Mouse (Mus musculus): Measurements from ENCODE around the gene Smug1. TPM values are rescaled to one million over a fixed set of nuclear protein-coding genes. Genes with fewer than 3 reads are reported as not detected.

Smug1 gene
- polyA plus RNA-seq (2014; fragmentation: Nextera tagmentation; extraction: Ambion mirVana): 37.6 and 40.8 TPM in 2 replicates

DNA sequence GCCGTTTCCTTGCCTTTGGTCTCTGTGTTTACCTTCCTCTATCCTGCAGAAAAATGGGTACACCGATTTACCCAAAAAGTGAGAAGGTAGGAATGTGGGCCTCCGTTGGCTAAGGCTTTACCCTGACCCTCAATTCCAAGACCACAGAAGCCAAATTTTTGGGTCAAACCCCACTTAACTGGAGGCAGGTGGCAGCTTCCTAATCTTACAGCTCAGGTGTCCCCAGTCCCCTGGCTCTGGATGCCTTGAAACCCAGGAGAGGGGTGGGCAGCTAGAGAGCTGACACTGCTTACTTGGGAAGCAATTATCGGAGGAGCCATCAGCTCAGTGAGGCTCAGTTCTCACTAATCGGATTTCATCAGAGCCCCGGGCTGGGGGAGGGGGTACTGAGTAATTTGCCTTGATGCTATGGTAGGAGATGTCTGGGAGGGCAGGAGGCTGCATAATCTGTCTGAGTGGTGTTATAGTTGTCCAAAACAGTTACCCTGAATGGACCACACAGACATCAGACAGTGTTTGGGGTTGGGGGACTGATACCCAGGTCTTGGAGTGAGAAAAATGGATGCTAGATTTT lies at the start of gene Smug1:
Smug1 (minus strand) TSS at position 51 of the 574 bp plus-strand sequence.
- Histone ChIP-seq H3K4me3 (replicated peaks; ENCODE audit: low read length) (no peak within 1 kb of the TSS; the same call in 1 of the 2 replicates), H3K36me3 (replicated peaks; ENCODE audit: control insufficient read depth, insufficient read depth) (no peaks in the 10 kb centered on the region), H3K27ac (peak within 1 kb of the TSS; percentile 82), H3K9me3 (ENCODE audit: control insufficient read depth, low read length) (no peaks in the 10 kb centered on the region), H3K9ac (peak within 1 kb of the TSS; percentile 41; the same call in 1 of the 2 replicates), H3K27me3 (ENCODE audit: control insufficient read depth, insufficient read depth, low read length) (peaks cover 45% of the 10 kb centered on the region), H3K4me2 (replicated peaks) (peak within 1 kb of the TSS; percentile 63), H3K4me1 (replicated peaks; ENCODE audit: control insufficient read depth, insufficient read depth, low read length) (peaks cover 28% of the 10 kb centered on the region)
- WGBS: 37% methylated on average over 6 of the region's 6 CpGs
- ATAC-seq (ENCODE audit: low FRiP score) (no peak), DNase-seq (ENCODE audit: low spot score) (no peak)

DNA sequence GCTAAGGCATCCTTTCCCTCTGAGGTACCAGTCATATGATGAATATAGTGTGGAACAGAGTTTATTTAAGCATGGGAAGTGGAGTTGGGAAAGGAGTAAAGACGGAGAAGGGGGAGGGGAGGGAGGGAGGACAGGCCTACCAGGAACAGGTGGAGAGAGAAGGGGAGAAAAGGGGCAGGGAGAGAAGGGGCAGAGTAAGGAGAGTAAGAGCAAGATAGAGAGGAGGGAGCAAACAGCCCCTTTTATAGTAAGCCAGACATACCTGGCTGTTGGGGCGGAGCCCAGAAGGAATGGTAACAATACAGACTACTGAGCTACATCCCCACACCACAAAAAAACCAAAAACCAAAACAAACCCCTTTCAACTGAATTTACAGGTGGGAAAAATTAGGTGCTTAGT lies 49.2 kb upstream of the Smug1 start:
- peak overlapping the region; percentile 93 for H3K27ac ChIP-seq
- ATAC-seq (ENCODE audit: low FRiP score) (no peak), DNase-seq (ENCODE audit: low spot score) (no peak)
- peaks cover 22% of the 10 kb centered on the region for H3K4me1 ChIP-seq (replicated peaks; ENCODE audit: control insufficient read depth, insufficient read depth, low read length)
- H3K9me3 ChIP-seq (ENCODE audit: control insufficient read depth, low read length): no peaks in the 10 kb centered on the region
- H3K4me3 ChIP-seq (replicated peaks; ENCODE audit: low read length): no peak overlapping the region; the same call in 1 of the 2 replicates
- peaks cover 21% of the 10 kb centered on the region for H3K36me3 ChIP-seq (replicated peaks; ENCODE audit: control insufficient read depth, insufficient read depth)
- H3K4me2 ChIP-seq (replicated peaks): peak overlapping the region; percentile 73
- WGBS: 20% methylated on average over 2 of the region's 2 CpGs
- H3K9ac ChIP-seq: no peak overlapping the region
- H3K27me3 ChIP-seq (ENCODE audit: control insufficient read depth, insufficient read depth, low read length): no peaks in the 10 kb centered on the region

- H3K4me2 ChIP-seq (replicated peaks): peak overlapping the region; percentile 73
Measured at GRCm38 (mm10) chr15:103214971-103215907, 48.3 kb upstream of the Smug1 start.

DNA sequence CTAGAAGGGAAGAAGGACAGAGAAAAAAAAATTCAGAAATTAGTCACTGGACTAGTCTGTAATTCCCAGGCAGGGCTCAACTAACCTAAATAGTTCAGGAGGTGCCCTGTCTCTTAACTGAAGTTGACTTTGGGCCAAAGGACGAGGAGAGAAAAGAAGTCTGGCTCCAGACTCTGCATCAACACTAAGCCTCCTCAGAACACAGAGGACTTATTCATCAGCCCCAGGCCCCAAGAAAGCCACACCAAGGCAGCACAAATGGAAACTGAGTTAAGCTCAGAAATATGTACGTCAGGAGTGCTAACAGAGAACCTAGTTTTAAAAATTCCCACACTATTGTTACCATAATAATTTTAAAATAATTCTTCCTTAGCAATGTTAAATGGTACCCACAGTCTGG lies 47.3 kb upstream of the Smug1 start:
- Histone ChIP-seq H3K27ac (peak overlapping the region; percentile 81), H3K27me3 (ENCODE audit: control insufficient read depth, insufficient read depth, low read length) (no peaks in the 10 kb centered on the region), H3K36me3 (replicated peaks; ENCODE audit: control insufficient read depth, insufficient read depth) (peaks cover 40% of the 10 kb centered on the region), H3K9ac (peak overlapping the region; percentile 50), H3K4me2 (replicated peaks) (peak overlapping the region; percentile 73), H3K4me1 (replicated peaks; ENCODE audit: control insufficient read depth, insufficient read depth, low read length) (peaks cover 22% of the 10 kb centered on the region), H3K4me3 (replicated peaks; ENCODE audit: low read length) (peak overlapping the region; percentile 36), H3K9me3 (ENCODE audit: control insufficient read depth, low read length) (no peaks in the 10 kb centered on the region)
- WGBS: 15% methylated on average over 2 of the region's 2 CpGs
- no peak for ATAC-seq (ENCODE audit: low FRiP score)
- no peak for DNase-seq (ENCODE audit: low spot score)

More at GRCm38 (mm10) chr15:103214971-103215907, 48.3 kb upstream of the Smug1 start:
- WGBS: under 1% methylated on average over 15 of the region's 15 CpGs
- Histone ChIP-seq H3K4me1 (replicated peaks; ENCODE audit: control insufficient read depth, insufficient read depth, low read length) (peaks cover 22% of the 10 kb centered on the region), H3K27ac (peak overlapping the region; percentile 93), H3K36me3 (replicated peaks; ENCODE audit: control insufficient read depth, insufficient read depth) (peaks cover 30% of the 10 kb centered on the region), H3K9me3 (ENCODE audit: control insufficient read depth, low read length) (no peaks in the 10 kb centered on the region), H3K9ac (peak overlapping the region; percentile 64), H3K27me3 (ENCODE audit: control insufficient read depth, insufficient read depth, low read length) (no peaks in the 10 kb centered on the region), H3K4me3 (replicated peaks; ENCODE audit: low read length) (peak overlapping the region; percentile 36)
- peak; percentile 95 for ATAC-seq (ENCODE audit: low FRiP score)
- DNase-seq (ENCODE audit: low spot score): peak; percentile 91

- DNase-seq (ENCODE audit: low spot score) (no peak), ATAC-seq (ENCODE audit: low FRiP score) (no peak)
- WGBS: 60% methylated on average over 2 of the region's 2 CpGs
- no peak overlapping the region for H3K4me3 ChIP-seq (replicated peaks; ENCODE audit: low read length)
- peaks cover 3% of the 10 kb centered on the region; the same call in 1 of the 2 replicates for H3K4me1 ChIP-seq (replicated peaks; ENCODE audit: control insufficient read depth, insufficient read depth, low read length)
- no peak overlapping the region for H3K27ac ChIP-seq
- no peaks in the 10 kb centered on the region for H3K9me3 ChIP-seq (ENCODE audit: control insufficient read depth, low read length)
- no peaks in the 10 kb centered on the region for H3K27me3 ChIP-seq (ENCODE audit: control insufficient read depth, insufficient read depth, low read length)
- peaks cover 81% of the 10 kb centered on the region for H3K36me3 ChIP-seq (replicated peaks; ENCODE audit: control insufficient read depth, insufficient read depth)
- H3K9ac ChIP-seq: no peak overlapping the region
- H3K4me2 ChIP-seq (replicated peaks): no peak overlapping the region
Measured at GRCm38 (mm10) chr15:103205156-103205555, 38.3 kb upstream of the Smug1 start.

DNA sequence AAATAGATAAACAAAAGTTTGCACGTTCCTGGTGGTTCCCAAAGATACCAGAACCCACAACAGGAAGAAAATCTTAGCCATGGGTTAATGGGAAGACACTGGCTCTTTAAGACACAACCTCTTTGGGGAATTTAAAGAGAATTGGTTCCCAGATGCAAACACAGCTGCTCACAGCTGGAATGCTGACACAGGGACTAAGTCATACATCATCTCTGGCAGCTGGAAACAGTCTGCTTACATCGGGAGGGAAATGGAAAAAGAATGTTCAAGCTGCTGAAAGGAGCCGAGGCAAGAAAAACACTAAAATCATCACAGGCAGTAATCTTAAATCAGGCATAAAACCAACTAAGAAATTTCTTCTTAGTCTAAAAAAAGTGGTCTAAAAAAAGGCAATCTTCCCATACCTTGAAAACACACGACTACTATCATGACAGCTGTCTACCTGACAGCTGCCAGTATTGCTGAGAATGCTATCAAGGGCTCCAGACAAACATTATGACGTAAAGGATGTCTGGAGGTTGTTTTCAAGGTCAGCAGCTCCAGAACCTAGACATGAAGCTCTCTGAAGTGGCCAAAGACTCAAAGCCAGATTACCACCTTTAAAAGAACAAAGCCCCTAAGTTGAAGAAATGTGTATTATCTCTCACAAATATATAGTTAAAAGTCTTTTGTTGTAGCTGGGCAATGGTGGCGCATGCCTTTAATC lies 35.3 kb upstream of the Smug1 start:
- Histone ChIP-seq H3K27me3 (ENCODE audit: control insufficient read depth, insufficient read depth, low read length) (no peaks in the 10 kb centered on the region), H3K9ac (no peak overlapping the region), H3K4me2 (replicated peaks) (no peak overlapping the region), H3K36me3 (replicated peaks; ENCODE audit: control insufficient read depth, insufficient read depth) (peaks cover 82% of the 10 kb centered on the region), H3K4me3 (replicated peaks; ENCODE audit: low read length) (no peak overlapping the region), H3K9me3 (ENCODE audit: control insufficient read depth, low read length) (no peaks in the 10 kb centered on the region), H3K27ac (peak overlapping the region; percentile 61), H3K4me1 (replicated peaks; ENCODE audit: control insufficient read depth, insufficient read depth, low read length) (peaks cover 3% of the 10 kb centered on the region; the same call in 1 of the 2 replicates)
- ATAC-seq (ENCODE audit: low FRiP score): no peak
- 57% methylated on average over 6 of the region's 6 CpGs for whole genome bisulfite sequencing
- DNase-seq (ENCODE audit: low spot score): peak; percentile 63

- WGBS: 79% methylated on average over 4 of the region's 4 CpGs
- 0 out of 2 replicates have a peak, but pooled peaks cover 3% of the 10 kb centered on the region for H3K4me1 ChIP-seq (replicated peaks; ENCODE audit: control insufficient read depth, insufficient read depth, low read length)
Measured at GRCm38 (mm10) chr15:103197785-103198184, 30.9 kb upstream of the Smug1 start.

GRCm38 (mm10) chr15:103196835-103197234 lies 29.9 kb upstream of the Smug1 start:
- ATAC-seq (ENCODE audit: low FRiP score) (no peak), DNase-seq (ENCODE audit: low spot score) (no peak)
- no peak overlapping the region for H3K27ac ChIP-seq
- WGBS: 89% methylated on average over 1 of the region's 1 CpGs
- H3K4me3 ChIP-seq (replicated peaks; ENCODE audit: low read length): no peak overlapping the region
- peaks cover 87% of the 10 kb centered on the region for H3K36me3 ChIP-seq (replicated peaks; ENCODE audit: control insufficient read depth, insufficient read depth)
- no peak overlapping the region for H3K9ac ChIP-seq
- no peaks in the 10 kb centered on the region for H3K27me3 ChIP-seq (ENCODE audit: control insufficient read depth, insufficient read depth, low read length)
- no peak overlapping the region for H3K4me2 ChIP-seq (replicated peaks)
- no peaks in the 10 kb centered on the region for H3K4me1 ChIP-seq (replicated peaks; ENCODE audit: control insufficient read depth, insufficient read depth, low read length)
- H3K9me3 ChIP-seq (ENCODE audit: control insufficient read depth, low read length): no peaks in the 10 kb centered on the region

More at GRCm38 (mm10) chr15:103197785-103198184, 30.9 kb upstream of the Smug1 start:
- DNase-seq (ENCODE audit: low spot score) (no peak), ATAC-seq (ENCODE audit: low FRiP score) (no peak)
- Histone ChIP-seq H3K4me2 (replicated peaks) (no peak overlapping the region), H3K36me3 (replicated peaks; ENCODE audit: control insufficient read depth, insufficient read depth) (peaks cover 86% of the 10 kb centered on the region), H3K4me3 (replicated peaks; ENCODE audit: low read length) (no peak overlapping the region), H3K9ac (no peak overlapping the region), H3K27ac (no peak overlapping the region), H3K27me3 (ENCODE audit: control insufficient read depth, insufficient read depth, low read length) (no peaks in the 10 kb centered on the region), H3K9me3 (ENCODE audit: control insufficient read depth, low read length) (no peaks in the 10 kb centered on the region)

- Histone ChIP-seq H3K4me1 (replicated peaks; ENCODE audit: control insufficient read depth, insufficient read depth, low read length) (no peaks in the 10 kb centered on the region), H3K9ac (no peak overlapping the region), H3K4me3 (replicated peaks; ENCODE audit: low read length) (no peak overlapping the region), H3K9me3 (ENCODE audit: control insufficient read depth, low read length) (no peaks in the 10 kb centered on the region), H3K27ac (no peak overlapping the region), H3K4me2 (replicated peaks) (no peak overlapping the region), H3K27me3 (ENCODE audit: control insufficient read depth, insufficient read depth, low read length) (no peaks in the 10 kb centered on the region), H3K36me3 (replicated peaks; ENCODE audit: control insufficient read depth, insufficient read depth) (peaks cover 76% of the 10 kb centered on the region)
- 91% methylated on average over 2 of the region's 2 CpGs for WGBS
- DNase-seq (ENCODE audit: low spot score) (no peak), ATAC-seq (ENCODE audit: low FRiP score) (no peak)
Measured at GRCm38 (mm10) chr15:103193606-103194005, 26.7 kb upstream of the Smug1 start.

Data from hindbrain, embryonic 14.5 days (tissue).